Mouse (Mus musculus) kidney, postnatal 25 days (tissue): ENCODE measurements at regions not wholly inside any gene's neighbourhood (a gene's known extent, or its start where the extent isn't known, plus 50 kb on each side); places are given as distances from the start of the nearest gene placed in this dataset.

Experiments used
- DNase-seq, 2 experiments: peaks; one replicate each; pipeline ENCODE4 v3.0.0; 2021; ENCODE audit warnings: mixed read lengths in 2 of 2

GRCm38 (mm10) chr10:29595455-29595854, 59.8 kb upstream of the Rspo3 start:
- no peak for DNase-seq

DNA sequence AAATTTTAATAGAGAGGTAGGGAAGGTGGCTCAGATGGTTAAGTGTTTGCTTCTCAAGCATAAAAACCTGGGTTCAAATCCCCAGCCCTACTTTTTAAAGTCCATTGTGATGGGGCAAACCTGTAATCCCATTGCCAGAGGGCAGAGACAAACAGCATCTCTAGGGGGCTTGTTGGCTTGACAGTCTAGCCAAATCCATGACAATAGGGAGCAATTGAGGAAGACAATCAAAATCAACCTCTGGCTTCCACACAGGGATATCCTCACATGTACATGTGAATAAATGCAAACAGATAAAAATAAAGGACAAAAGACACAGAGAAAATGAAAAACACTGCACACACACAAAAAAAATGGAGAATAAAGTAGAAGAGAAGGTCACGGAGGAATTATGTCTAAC, 59.3 kb upstream of the Rspo3 start:
- no peak for DNase-seq

- DNase-seq = no peak
These were observed 57.2 kb upstream of the Rspo3 start for GRCm38 (mm10) chr10:29592906-29593305.

DNA sequence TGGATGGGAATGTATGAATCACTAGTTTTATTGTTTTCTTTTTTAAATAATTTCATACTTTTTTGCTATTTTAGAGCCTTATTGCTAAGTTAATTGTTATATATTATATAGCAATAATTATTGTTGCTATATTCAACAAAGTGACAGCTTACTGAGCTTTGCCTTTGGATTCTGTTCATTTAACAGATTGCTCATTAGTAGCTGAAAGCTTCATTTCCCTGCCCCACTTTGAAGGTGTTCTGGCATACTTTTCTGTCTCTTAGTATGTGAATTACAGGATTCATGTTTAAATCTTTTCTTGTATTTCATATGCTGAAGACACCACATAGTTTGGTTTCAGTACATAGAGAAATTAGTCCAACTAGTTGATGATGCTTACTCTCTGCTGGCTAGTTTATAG, 54.5 kb upstream of the Rspo3 start:
- DNase-seq = no peak

GRCm38 (mm10) chr10:29589739-29590138, 54.1 kb upstream of the Rspo3 start:
- no peak for DNase-seq
